Mouse (Mus musculus): ENCODE measurements around the gene Pigk. TPM values are rescaled to one million over a fixed set of nuclear protein-coding genes. Genes with fewer than 3 reads are reported as not detected.
A peak's percentile ranks its signal among the peaks of the same experiment; 100 is the strongest.

The Pigk gene
- polyA plus RNA-seq, 1 experiment from 2014 or later = 36.3 TPM

- Histone ChIP-seq H3K4me1 (replicated peaks; ENCODE audit: control insufficient read depth, insufficient read depth, low read length) (no peaks in the 10 kb centered on the region), H3K36me3 (ENCODE audit: control insufficient read depth, insufficient read depth, low read length) (no peaks in the 10 kb centered on the region), H3K27ac (ENCODE audit: low read depth, low read length) (no peak overlapping the region), H3K9ac (ENCODE audit: low read length) (no peak overlapping the region), H3K4me3 (ENCODE audit: low read depth, low read length) (no peak overlapping the region), H3K27me3 (ENCODE audit: control insufficient read depth, insufficient read depth, low read length) (no peaks in the 10 kb centered on the region), H3K4me2 (ENCODE audit: low read depth, low read length, severe bottlenecking) (no peak overlapping the region), H3K9me3 (ENCODE audit: control insufficient read depth, low read length) (no peaks in the 10 kb centered on the region; the same call in 1 of the 2 replicates)
- ATAC-seq (replicated peaks; ENCODE audit: low FRiP score) (no peak), DNase-seq (ENCODE audit: low spot score) (no peak)
- WGBS = 88% methylated on average over 5 of the region's 5 CpGs
Measured at GRCm38 (mm10) chr3:152956038-152956437, 242.1 kb downstream of the Pigk start.

GRCm38 (mm10) chr3:152956771-152957170, 242.9 kb downstream of the Pigk start:
- H3K27ac ChIP-seq (ENCODE audit: low read depth, low read length) = no peak overlapping the region
- no peaks in the 10 kb centered on the region for H3K4me1 ChIP-seq (replicated peaks; ENCODE audit: control insufficient read depth, insufficient read depth, low read length)
- no peak overlapping the region for H3K4me3 ChIP-seq (ENCODE audit: low read depth, low read length)
- H3K9me3 ChIP-seq (ENCODE audit: control insufficient read depth, low read length) = no peaks in the 10 kb centered on the region
- no peak overlapping the region for H3K4me2 ChIP-seq (ENCODE audit: low read depth, low read length, severe bottlenecking)
- H3K9ac ChIP-seq (ENCODE audit: low read length) = no peak overlapping the region
- no peaks in the 10 kb centered on the region for H3K36me3 ChIP-seq (ENCODE audit: control insufficient read depth, insufficient read depth, low read length)
- 87% methylated on average over 4 of the region's 4 CpGs for WGBS
- ATAC-seq (replicated peaks; ENCODE audit: low FRiP score) (no peak), DNase-seq (ENCODE audit: low spot score) (no peak)
- no peaks in the 10 kb centered on the region for H3K27me3 ChIP-seq (ENCODE audit: control insufficient read depth, insufficient read depth, low read length)

GRCm38 (mm10) chr3:152958358-152959150, 244.7 kb downstream of the Pigk start:
- Histone ChIP-seq H3K4me3 (ENCODE audit: low read depth, low read length) (no peak overlapping the region), H3K36me3 (ENCODE audit: control insufficient read depth, insufficient read depth, low read length) (no peaks in the 10 kb centered on the region), H3K4me1 (replicated peaks; ENCODE audit: control insufficient read depth, insufficient read depth, low read length) (no peaks in the 10 kb centered on the region), H3K9ac (ENCODE audit: low read length) (no peak overlapping the region), H3K9me3 (ENCODE audit: control insufficient read depth, low read length) (no peaks in the 10 kb centered on the region), H3K27ac (ENCODE audit: low read depth, low read length) (no peak overlapping the region), H3K4me2 (ENCODE audit: low read depth, low read length, severe bottlenecking) (no peak overlapping the region), H3K27me3 (ENCODE audit: control insufficient read depth, insufficient read depth, low read length) (no peaks in the 10 kb centered on the region)
- ATAC-seq (replicated peaks; ENCODE audit: low FRiP score) (no peak), DNase-seq (ENCODE audit: low spot score) (peak; percentile 72)
- 72% methylated on average over 11 of the region's 11 CpGs for WGBS

DNA sequence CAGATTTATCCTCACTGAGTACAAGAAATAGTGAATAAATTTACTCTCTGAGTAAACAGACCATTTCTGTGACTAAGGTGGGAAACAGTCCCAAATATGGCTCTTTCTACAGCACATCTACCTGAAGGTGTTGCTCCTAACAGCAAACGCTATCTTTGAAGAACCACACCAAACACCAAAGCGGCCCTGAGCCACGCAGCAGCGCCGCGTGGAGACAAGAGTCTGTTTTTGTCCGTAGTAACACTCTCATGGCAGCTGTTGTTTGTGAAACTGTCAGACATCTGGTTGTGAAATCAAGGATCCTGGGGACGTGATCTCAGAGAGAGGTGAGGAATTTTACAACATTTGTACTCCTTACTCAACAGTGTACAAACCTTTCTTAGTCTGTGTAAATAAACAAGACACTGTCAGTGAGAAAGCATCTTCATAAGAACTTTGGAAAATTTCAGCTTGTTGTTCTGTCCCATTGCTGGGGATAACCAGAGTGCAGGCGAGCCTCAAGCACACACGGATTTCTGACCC, 248.0 kb downstream of the Pigk start:
- Histone ChIP-seq H3K9ac (ENCODE audit: low read length) (no peak overlapping the region), H3K9me3 (ENCODE audit: control insufficient read depth, low read length) (no peaks in the 10 kb centered on the region), H3K36me3 (ENCODE audit: control insufficient read depth, insufficient read depth, low read length) (no peaks in the 10 kb centered on the region), H3K27me3 (ENCODE audit: control insufficient read depth, insufficient read depth, low read length) (no peaks in the 10 kb centered on the region), H3K4me2 (ENCODE audit: low read depth, low read length, severe bottlenecking) (no peak overlapping the region), H3K4me1 (replicated peaks; ENCODE audit: control insufficient read depth, insufficient read depth, low read length) (no peaks in the 10 kb centered on the region), H3K4me3 (ENCODE audit: low read depth, low read length) (no peak overlapping the region), H3K27ac (ENCODE audit: low read depth, low read length) (no peak overlapping the region)
- 86% methylated on average over 10 of the region's 10 CpGs for WGBS
- ATAC-seq (replicated peaks; ENCODE audit: low FRiP score) = no peak
- no peak for DNase-seq (ENCODE audit: low spot score)

GRCm38 (mm10) chr3:152969774-152970347, 256.0 kb downstream of the Pigk start:
- DNase-seq (ENCODE audit: low spot score) (no peak), ATAC-seq (replicated peaks; ENCODE audit: low FRiP score) (no peak)
- 74% methylated on average over 16 of the region's 16 CpGs for WGBS
- Histone ChIP-seq H3K4me2 (ENCODE audit: low read depth, low read length, severe bottlenecking) (no peak overlapping the region), H3K36me3 (ENCODE audit: control insufficient read depth, insufficient read depth, low read length) (no peaks in the 10 kb centered on the region), H3K27me3 (ENCODE audit: control insufficient read depth, insufficient read depth, low read length) (no peaks in the 10 kb centered on the region), H3K9ac (ENCODE audit: low read length) (no peak overlapping the region), H3K4me3 (ENCODE audit: low read depth, low read length) (no peak overlapping the region), H3K27ac (ENCODE audit: low read depth, low read length) (no peak overlapping the region), H3K9me3 (ENCODE audit: control insufficient read depth, low read length) (no peaks in the 10 kb centered on the region), H3K4me1 (replicated peaks; ENCODE audit: control insufficient read depth, insufficient read depth, low read length) (no peaks in the 10 kb centered on the region)

DNA sequence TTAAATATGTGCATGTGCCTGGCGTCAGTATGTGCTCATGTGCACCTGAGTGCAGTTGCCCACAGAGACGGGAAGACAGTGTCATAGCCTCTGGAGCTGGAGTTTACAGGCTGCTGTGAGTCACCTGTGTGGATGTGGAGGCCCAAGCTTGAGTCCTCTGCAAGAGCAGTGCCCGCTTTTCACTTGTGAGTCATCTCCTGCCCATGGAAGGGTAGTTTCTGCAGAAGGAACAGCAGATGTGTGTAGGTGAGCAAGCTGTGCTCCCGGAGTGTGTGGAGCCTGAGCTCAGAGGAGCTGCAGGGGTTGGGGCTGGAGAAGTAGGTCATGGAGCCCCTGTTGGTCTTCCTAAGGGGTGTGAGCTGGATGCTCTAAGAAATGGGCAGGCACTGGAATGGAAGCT, 257.5 kb downstream of the Pigk start:
- DNase-seq (ENCODE audit: low spot score) = no peak
- H3K4me1 ChIP-seq (replicated peaks; ENCODE audit: control insufficient read depth, insufficient read depth, low read length) = no peaks in the 10 kb centered on the region
- no peak overlapping the region for H3K4me2 ChIP-seq (ENCODE audit: low read depth, low read length, severe bottlenecking)
- no peaks in the 10 kb centered on the region for H3K9me3 ChIP-seq (ENCODE audit: control insufficient read depth, low read length)
- H3K4me3 ChIP-seq (ENCODE audit: low read depth, low read length) = no peak overlapping the region
- H3K27ac ChIP-seq (ENCODE audit: low read depth, low read length) = no peak overlapping the region
- no peaks in the 10 kb centered on the region for H3K36me3 ChIP-seq (ENCODE audit: control insufficient read depth, insufficient read depth, low read length)
- 89% methylated on average over 4 of the region's 4 CpGs for WGBS
- no peak for ATAC-seq (replicated peaks; ENCODE audit: low FRiP score)
- H3K9ac ChIP-seq (ENCODE audit: low read length) = no peak overlapping the region
- no peaks in the 10 kb centered on the region for H3K27me3 ChIP-seq (ENCODE audit: control insufficient read depth, insufficient read depth, low read length)

DNA sequence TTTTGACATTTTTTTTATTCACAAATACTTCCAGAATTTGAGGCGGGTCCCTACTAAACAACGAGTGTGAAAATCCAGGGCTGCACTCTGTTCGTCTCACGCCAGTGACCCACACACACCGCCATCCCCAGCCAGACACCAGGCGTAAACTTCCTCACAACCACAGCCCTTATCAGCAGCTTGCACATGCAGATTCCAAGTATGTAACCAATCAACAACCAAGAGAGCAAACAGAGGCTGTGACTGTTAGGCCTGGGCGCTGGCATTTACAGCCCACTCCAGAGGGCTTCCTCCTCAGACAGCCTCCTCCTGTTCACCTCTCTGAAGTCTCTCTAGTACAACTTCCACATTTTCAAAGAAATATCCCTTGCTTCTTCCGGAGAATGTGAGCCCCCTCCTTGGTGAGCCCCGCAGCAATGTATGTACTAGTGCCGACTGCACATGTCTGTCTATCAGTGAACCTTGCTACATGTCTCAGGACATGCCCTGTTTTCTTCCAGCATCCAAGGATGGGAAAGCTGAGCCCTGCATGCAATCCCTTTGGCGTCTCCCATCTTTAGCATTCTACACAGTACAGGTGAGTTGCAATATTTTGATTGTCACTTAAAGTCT, 265.7 kb downstream of the Pigk start:
- no peak for DNase-seq (ENCODE audit: low spot score)
- peaks cover 9% of the 10 kb centered on the region for H3K4me1 ChIP-seq (replicated peaks; ENCODE audit: control insufficient read depth, insufficient read depth, low read length)
- WGBS = 80% methylated on average over 11 of the region's 11 CpGs
- H3K4me3 ChIP-seq (ENCODE audit: low read depth, low read length) = no peak overlapping the region
- no peaks in the 10 kb centered on the region for H3K36me3 ChIP-seq (ENCODE audit: control insufficient read depth, insufficient read depth, low read length)
- no peak overlapping the region for H3K9ac ChIP-seq (ENCODE audit: low read length)
- H3K27ac ChIP-seq (ENCODE audit: low read depth, low read length) = no peak overlapping the region
- H3K27me3 ChIP-seq (ENCODE audit: control insufficient read depth, insufficient read depth, low read length) = peaks cover 10% of the 10 kb centered on the region; the same call in 1 of the 2 replicates
- H3K4me2 ChIP-seq (ENCODE audit: low read depth, low read length, severe bottlenecking) = no peak overlapping the region
- no peaks in the 10 kb centered on the region for H3K9me3 ChIP-seq (ENCODE audit: control insufficient read depth, low read length)
- ATAC-seq (replicated peaks; ENCODE audit: low FRiP score) = no peak

DNA sequence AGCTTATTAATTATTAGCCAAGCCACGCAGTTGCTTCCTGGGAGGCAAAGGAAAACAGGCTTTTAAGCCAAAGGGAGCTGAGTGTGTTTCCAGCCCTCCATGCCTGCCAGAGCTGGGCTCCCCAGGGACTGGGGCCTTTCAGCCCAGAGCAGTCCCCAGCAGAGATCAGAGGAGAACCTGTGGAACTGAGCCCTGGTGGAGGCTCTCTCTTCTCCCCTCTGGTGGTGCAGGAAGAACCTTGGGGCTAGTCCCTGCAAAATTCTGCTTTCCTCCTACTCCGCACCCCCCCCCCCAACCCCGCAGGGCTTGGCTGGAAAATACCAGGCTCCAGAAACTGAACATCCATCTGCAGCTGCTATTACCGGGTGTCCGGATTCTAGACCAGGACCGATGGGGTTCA, 266.5 kb downstream of the Pigk start:
- Histone ChIP-seq H3K27me3 (ENCODE audit: control insufficient read depth, insufficient read depth, low read length) (peaks cover 10% of the 10 kb centered on the region; the same call in 1 of the 2 replicates), H3K4me1 (replicated peaks; ENCODE audit: control insufficient read depth, insufficient read depth, low read length) (peaks cover 9% of the 10 kb centered on the region), H3K9me3 (ENCODE audit: control insufficient read depth, low read length) (no peaks in the 10 kb centered on the region), H3K9ac (ENCODE audit: low read length) (no peak overlapping the region), H3K27ac (ENCODE audit: low read depth, low read length) (no peak overlapping the region), H3K36me3 (ENCODE audit: control insufficient read depth, insufficient read depth, low read length) (no peaks in the 10 kb centered on the region), H3K4me2 (ENCODE audit: low read depth, low read length, severe bottlenecking) (peak overlapping the region; percentile 98), H3K4me3 (ENCODE audit: low read depth, low read length) (peak overlapping the region; percentile 49)
- DNase-seq (ENCODE audit: low spot score) = no peak
- 10% methylated on average over 6 of the region's 6 CpGs for WGBS
- ATAC-seq (replicated peaks; ENCODE audit: low FRiP score) = no peak
